Mouse (Mus musculus): Measurements from ENCODE around the gene Irf2.

Gene Irf2

DNA sequence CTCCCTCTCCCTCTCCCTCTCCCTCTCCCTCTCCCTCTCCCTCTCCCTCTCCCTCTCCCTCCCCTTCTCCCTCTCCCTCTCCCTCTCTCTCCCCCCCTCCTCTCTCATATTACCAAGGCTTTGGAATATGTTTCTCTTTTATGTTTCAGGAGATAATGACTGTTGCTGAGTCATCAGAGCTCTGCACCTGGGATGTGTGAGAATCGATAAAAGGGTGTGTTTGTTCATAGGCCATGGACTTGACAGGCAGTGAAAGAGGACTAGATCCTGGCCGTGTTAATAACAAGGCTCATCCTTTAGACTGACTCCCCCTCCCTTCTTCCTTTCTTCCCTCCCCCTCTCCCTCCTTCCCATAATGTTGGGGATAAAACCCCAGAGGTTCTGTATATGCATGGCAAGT, 19.1 kb downstream of the Irf2 start:
- DNase-seq: peak; percentile 72

DNA sequence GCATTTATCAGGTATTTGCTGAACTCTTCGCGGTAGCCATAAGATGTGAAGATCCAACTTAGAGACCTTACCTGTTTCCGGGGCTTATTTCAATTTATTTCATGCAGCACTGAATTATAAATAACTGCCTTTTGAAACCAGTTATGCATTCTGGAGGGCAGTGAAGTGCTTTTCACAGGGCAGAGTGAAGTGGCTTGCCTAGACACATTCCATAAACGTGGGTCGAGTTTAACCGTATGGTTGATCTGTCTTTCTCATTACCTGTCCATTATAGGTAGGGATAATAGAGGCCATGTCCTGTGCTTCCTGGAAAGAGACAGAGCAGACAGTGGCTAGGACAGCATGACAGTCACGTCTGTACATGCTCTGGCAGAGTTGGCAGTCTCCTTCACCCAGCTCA, 20.0 kb downstream of the Irf2 start:
- DNase-seq: no peak

- DNase-seq: no peak
Observed at GRCm38 (mm10) chr8:46760701-46761100, 21.2 kb downstream of the Irf2 start.

DNA sequence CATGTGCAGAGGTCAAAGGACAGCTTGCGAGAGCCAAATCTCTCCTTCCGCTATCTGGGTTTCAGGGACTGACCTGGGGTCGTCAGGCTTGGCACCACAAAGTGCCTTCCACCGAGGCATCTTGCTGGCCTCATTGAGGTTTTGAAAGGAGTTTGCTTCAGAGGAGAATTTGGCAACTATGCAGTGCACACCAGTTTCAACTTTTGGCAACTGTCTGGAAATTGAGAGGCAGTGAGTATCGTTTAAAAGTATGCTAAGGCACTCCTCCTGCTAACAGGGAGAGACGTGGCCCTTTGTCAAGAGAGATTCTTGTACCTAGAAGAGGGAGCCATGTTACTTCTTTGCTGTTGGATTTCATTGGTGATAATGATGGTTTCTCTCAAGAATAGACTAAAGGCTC, 21.9 kb downstream of the Irf2 start:
- peak; percentile 85 for DNase-seq

DNA sequence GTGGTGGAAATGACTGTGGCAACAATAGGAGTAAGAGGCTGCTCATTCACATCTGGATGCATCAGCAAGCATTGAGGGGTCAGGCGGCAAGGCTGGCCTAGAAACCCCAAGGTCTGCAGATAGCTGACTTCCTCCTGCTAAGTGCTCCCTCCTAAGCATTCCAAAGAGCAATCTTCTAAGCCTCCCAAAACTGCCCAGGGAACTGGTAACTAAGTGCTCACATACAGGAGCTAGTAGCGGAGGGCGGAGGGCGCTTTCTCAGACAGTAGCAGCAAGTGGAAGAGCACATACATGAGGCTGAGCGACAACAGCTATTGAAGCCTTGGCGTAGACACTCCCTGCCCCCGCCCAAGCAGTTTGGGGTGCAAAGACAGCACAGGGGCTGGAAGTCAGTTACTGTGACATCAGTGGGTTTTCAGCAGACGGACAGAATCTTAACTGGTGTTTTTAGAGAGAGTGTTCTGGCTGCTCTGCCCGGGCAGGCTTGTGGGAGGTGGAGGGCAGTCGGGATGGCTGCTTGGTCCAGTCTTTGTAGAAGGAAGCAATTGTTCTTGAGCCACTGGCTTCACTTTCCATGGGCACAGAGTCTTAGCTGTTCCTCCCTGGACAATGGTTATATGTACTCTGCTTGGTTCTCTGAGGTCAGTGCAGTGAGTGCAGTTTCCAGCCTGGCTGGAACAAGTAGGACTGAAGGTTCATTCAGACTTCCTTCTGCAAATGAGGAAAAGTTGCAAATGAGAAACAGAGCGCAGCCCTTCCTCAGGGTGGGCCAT, 30.1 kb downstream of the Irf2 start:
- DNase-seq: peak; percentile 92

DNA sequence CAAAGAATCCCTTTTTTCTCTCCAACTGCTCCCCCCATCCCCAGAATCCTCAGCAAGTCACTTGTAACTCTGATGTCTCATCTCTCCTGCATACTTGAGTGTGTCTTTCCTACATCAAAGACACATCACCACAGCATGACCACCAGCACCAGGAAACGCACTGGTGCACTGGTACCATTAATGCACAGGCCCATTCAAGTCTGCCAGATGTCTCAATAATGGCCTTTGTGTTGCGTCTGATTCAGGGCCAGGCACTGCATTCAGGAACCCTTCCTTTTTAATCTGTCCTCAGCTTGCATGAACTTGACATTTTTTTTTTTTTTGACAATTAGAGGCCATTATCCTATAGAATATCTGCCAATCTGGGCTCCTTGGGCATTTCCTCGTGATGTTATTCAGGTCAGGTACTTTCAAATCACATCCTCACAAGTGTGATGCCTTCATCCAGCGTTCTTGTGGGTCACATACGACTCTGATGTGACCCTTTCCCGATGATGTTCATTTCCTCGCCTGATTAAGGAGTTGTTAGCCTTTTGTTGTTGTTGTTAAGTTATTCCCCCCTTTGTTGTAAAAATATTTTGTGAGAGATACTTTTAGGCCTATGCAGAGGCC, 31.5 kb downstream of the Irf2 start:
- DNase-seq: peak; percentile 42

DNA sequence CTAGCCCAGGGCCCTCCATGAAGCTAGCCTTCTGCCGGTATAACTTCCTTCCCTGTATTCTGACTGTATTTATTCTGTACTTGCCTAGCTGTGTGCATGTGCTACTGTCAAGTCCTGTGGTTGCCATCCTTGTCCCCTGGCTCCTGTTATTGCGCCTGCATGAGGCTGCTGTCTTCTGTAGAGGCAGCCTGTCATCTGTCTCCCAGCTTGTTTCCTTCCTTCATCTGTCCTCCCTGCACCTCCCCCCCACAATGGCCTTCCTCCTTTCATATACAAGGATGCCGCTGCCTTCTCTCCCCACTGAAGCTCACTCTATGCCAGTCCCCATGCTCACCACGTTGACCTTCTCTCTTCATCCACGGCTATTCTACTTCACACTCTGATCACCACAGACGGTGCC, 33.3 kb downstream of the Irf2 start:
- peak; percentile 79 for DNase-seq

- peak; percentile 98 for DNase-seq
Observed at GRCm38 (mm10) chr8:46777760-46778460, 38.4 kb downstream of the Irf2 start.

- DNase-seq: no peak
Observed at GRCm38 (mm10) chr8:46781067-46781657, 41.6 kb downstream of the Irf2 start.

- DNase-seq: peak; percentile 10
Observed at GRCm38 (mm10) chr8:46782254-46782653, 42.7 kb downstream of the Irf2 start.

DNA sequence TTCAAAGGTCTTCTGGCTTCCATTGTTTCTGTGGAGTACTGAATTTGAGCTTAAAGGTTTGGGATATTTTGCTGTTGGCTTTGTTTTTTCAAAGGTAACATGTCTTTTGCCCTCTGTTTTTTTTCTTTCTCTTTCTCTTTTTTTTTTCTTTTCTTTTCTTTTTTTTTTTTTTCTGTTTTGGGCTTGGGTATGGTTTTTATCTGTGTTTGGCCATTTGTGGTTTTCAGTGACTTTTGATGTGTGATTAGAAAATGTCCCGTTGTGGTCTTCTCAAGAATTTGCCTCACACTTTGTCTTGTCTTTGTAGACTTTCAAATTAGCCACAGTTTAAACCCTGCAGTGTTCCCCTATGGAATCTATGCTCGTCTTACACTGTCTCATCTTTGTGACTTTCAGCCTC, 45.5 kb downstream of the Irf2 start:
- DNase-seq: no peak

DNA sequence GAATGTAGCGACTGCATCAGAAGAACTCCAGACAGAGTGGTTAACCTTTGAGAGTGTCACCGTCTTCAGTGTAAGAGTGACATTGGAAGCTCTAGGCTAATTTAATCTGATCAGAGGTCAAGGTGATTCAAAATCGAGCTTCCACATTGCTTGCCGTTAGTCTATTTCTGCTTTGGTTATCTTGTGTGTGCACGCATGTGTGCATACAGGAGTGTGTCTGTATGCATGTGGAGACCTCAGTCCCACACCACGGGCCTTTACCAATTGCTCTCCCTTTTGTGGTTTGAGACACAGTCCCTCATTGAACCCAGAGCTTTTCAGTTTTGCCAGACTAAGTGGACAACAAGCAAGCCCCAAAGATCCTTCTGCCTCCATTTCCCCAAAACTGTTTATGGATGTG, 46.4 kb downstream of the Irf2 start:
- DNase-seq: peak; percentile 65

GRCm38 (mm10) chr8:46789091-46789881, 49.8 kb downstream of the Irf2 start:
- DNase-seq: peak; percentile 85

DNA sequence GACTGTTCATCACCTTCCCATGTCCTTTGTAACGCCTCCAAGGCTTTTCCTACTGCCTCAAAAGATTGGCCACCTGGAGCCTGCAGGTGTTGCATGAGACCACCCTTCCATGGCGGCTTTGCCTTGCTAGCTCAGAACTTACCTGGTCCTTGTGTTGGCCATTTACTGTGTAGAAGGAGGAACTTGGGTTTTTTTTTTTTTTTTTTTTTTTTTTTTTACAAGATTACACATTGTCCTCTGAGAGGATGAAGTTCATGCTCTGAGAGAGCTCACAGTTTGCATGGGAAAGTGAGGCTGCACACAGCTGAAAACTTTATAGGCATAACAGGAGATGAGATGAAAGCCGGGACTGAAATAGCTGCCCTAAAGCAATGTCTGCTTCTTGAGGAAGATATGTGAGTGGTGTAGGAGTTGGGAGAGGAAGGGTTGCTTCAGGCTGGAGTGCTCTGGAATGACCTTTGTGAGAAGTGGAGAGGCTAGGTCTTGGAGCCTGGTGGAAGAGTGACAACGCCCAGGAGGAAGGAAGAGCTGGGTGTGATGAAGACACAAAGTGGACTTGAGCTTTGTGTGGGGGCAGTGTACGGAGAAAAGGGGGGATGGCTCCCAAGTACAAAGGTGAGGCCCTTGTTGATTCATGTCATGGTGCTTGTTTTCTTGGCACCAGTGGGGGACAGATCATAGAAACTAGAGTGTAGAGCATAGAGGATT, 52.3 kb downstream of the Irf2 start:
- DNase-seq: no peak

DNA sequence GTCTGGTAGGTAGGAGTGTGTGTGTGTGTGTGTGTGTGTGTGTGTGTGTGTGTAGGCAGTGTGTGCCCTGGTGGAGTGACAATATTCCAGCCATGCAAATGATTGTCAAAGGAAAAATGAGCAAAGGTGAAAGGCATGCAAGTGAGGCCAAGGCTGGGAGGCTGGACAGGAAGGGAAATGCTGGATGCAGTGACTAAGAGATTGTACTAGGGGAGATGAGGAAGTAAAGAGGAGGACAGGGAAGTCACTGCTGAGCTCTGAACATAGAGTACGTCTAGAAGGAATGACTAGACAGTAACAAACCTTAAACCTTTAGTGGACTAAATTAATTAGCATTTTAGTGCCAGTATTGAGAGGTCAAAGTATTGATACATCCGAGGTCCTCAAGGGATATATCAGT, 53.1 kb downstream of the Irf2 start:
- DNase-seq: no peak

DNA sequence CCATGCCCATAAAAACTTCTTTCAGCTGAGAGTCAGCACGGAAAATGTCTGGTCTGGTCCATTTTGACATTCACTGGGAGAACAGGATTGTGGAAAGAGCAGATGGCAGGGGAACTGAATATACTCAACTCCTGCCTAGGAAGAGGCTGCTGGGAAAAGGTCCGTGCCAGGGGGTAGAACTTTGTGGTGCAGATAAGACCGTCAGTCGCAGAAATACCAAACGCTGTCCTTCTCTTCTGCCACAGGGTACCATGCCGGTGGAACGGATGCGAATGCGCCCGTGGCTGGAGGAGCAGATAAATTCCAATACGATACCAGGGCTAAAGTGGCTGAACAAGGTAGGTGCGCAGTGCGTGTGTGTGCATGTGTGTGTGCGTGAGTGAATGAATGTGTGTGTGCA, 53.7 kb downstream of the Irf2 start:
- no peak for DNase-seq

DNA sequence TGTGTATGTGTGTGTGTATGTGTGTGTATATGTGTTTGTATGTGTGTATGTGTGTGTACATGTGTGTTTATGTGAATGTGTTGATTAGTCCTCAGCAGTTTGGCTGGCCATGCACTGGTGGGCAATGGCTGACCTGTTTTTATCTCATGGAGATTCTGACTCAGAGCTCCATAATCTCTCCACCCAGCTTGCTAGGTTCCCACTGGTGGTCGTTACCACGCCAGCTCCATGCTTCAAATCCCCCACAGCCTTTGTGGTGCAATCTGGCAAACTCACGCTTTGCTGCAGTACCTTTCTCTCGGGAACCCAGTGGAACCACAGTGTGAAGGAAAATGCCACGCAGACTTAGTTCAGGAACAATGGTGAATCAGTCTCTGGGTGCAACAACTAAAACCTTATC, 54.8 kb downstream of the Irf2 start:
- no peak for DNase-seq

DNA sequence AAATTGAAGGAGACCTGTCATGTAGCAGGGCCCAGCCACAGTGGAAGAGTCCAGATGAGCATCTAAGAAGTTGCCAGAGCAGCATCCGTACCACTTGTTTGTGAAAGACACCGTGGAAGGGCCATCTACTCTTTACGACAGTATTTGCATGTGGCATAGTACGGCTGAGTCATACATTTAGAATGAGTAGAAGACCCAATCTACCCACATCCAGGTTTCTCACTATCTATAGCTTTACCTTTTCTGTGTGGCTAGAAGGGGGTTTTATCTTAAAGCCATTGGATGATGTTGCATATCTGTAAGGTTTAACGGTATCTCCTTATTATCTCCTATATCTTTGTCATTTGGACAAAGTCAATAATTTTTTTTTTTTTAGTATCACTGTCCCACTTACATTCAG, 59.7 kb downstream of the Irf2 start:
- DNase-seq: no peak

DNA sequence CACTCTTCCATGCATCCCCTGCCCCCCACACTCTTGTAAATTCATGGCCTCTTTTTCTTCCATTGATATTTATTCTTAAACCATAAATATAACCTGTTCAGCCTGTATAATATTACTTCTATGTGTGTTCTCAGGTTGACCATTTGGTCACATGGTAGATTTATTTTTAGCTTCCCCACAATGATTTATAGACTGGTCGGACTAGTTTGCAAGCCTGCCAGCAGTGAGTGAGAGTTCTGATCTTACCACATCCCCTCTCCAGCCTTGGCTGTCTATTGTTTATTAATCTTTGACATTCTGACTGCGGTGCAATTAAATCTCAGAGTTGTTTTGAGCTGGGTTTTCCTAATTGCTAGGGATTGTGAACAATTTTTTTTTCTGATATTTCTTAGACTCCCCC, 60.2 kb downstream of the Irf2 start:
- DNase-seq: no peak

- no peak for DNase-seq
Observed at GRCm38 (mm10) chr8:46801153-46801684, 61.7 kb downstream of the Irf2 start.

DNA sequence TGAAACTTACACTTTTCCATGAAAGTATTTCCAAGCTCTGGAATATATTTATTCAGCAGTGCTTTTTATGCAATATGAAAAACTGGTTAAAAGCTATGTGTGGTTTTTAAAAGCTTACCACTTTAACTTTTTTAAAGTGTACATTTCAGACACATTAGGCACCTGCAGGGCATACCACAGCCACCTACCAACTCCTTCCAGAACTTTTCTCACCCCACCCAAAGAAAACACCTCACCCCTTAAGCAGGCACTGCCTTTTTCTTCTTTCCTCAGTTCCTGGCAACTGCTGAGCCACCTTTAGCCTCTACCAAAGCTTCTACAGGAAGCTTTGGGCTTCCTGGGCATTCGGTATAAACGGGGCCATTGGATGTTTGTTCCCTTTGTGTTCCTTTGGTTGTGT, 62.5 kb downstream of the Irf2 start:
- no peak for DNase-seq

- DNase-seq: no peak
Observed at GRCm38 (mm10) chr8:46804721-46805120, 65.2 kb downstream of the Irf2 start.

Measured in heart, adult 11 months (tissue).